Mouse (Mus musculus) activated CD4-positive, CD25-positive, alpha-beta regulatory T cell, adult 4 months (primary cell): ENCODE results near the gene Mettl8. TPM values are rescaled to one million over a fixed set of nuclear protein-coding genes. Genes with fewer than 3 reads are reported as not detected.

Experiments used
- ATAC-seq: one replicate; pipeline ENCODE4 v1.8.0; 2017
- polyA plus RNA-seq, 2 experiments: library from polyadenylated mRNA; unstranded; fragments of 100-300 nt; shearing (Covaris generic); gene quantifications; one replicate each; pipeline ENCODE4 v1.2.1; 2017

Mettl8 gene
- polyA plus RNA-seq: 10 to 100 TPM; 11.7 to 15.1 TPM

- ATAC-seq: peak; percentile 93
Observed at GRCm38 (mm10) chr2:71055300-71056114, at the start of gene Mettl8, which contains the start of gene Dcaf17. TSS of gene Mettl8 (minus strand) at chr2:71055583. TSS of gene Dcaf17 (plus strand) at chr2:71055328.

GRCm38 (mm10) chr2:71104696-71105095 lies 49.3 kb upstream of the Mettl8 start:
- ATAC-seq: no peak

GRCm38 (mm10) chr2:71103292-71103680 lies 47.9 kb upstream of the Mettl8 start:
- no peak for ATAC-seq

GRCm38 (mm10) chr2:71102621-71103291 lies 47.4 kb upstream of the Mettl8 start:
- no peak for ATAC-seq

GRCm38 (mm10) chr2:71096170-71096569 lies 40.8 kb upstream of the Mettl8 start:
- no peak for ATAC-seq

GRCm38 (mm10) chr2:71090660-71091445 lies 35.5 kb upstream of the Mettl8 start:
- no peak for ATAC-seq

- no peak for ATAC-seq
Observed at GRCm38 (mm10) chr2:71089766-71090165, 34.4 kb upstream of the Mettl8 start.

GRCm38 (mm10) chr2:71083454-71084193 lies 28.2 kb upstream of the Mettl8 start:
- ATAC-seq: no peak

GRCm38 (mm10) chr2:71082416-71082815 lies 27.0 kb upstream of the Mettl8 start:
- ATAC-seq: no peak

- no peak for ATAC-seq
Observed at GRCm38 (mm10) chr2:71073828-71074227, 18.4 kb upstream of the Mettl8 start.

- ATAC-seq: no peak
Observed at GRCm38 (mm10) chr2:71073330-71073729, 17.9 kb upstream of the Mettl8 start.

GRCm38 (mm10) chr2:71071601-71072000 lies 16.2 kb upstream of the Mettl8 start:
- no peak for ATAC-seq

- no peak for ATAC-seq
Observed at GRCm38 (mm10) chr2:71056115-71056835, 892 bp upstream of the Mettl8 start.

- ATAC-seq: no peak
Observed at GRCm38 (mm10) chr2:71054716-71055115, 667 bp downstream of the Mettl8 start.

GRCm38 (mm10) chr2:71050511-71050910 lies 4.9 kb downstream of the Mettl8 start:
- no peak for ATAC-seq

GRCm38 (mm10) chr2:71048896-71049295 lies 6.5 kb downstream of the Mettl8 start:
- ATAC-seq: peak; percentile 22

- ATAC-seq: peak; percentile 37
Observed at GRCm38 (mm10) chr2:71046751-71047320, 8.5 kb downstream of the Mettl8 start.

- no peak for ATAC-seq
Observed at GRCm38 (mm10) chr2:71046151-71046550, 9.2 kb downstream of the Mettl8 start.

GRCm38 (mm10) chr2:71039522-71040121 lies 15.8 kb downstream of the Mettl8 start:
- ATAC-seq: no peak

- ATAC-seq: no peak
Observed at GRCm38 (mm10) chr2:71037447-71037846, 17.9 kb downstream of the Mettl8 start.

GRCm38 (mm10) chr2:71033987-71034386 lies 21.4 kb downstream of the Mettl8 start:
- no peak for ATAC-seq
